Mouse (Mus musculus) hematopoietic stem cell, adult 5-6 weeks (primary cell): ENCODE measurements at regions not wholly inside any gene's neighbourhood (a gene's known extent, or its start where the extent isn't known, plus 50 kb on each side); places are given as distances from the start of the nearest gene placed in this dataset.

Experiments used
- ATAC-seq, 2 experiments: fragments of 125-278 bp in 1 of 2; replicated peaks in 1 of 2; 2 replicates each; pipeline ENCODE4 v1.8.0; 2016 to 2017; ENCODE audit warnings: inconsistent platforms in 2 of 2, mild to moderate bottlenecking in 2 of 2, moderate number of reproducible peaks in 2 of 2, low read depth in 1 of 2, moderate TSS enrichment in 1 of 2; ENCODE audit not compliant: low FRiP score in 2 of 2, poor library complexity in 2 of 2, severe bottlenecking in 2 of 2, insufficient read depth in 1 of 2, low TSS enrichment in 1 of 2

- ATAC-seq = no peak
Observed at GRCm38 (mm10) chr16:44674198-44674597, 49.9 kb upstream of the Nepro start.

GRCm38 (mm10) chr16:44672422-44672819 is 51.7 kb upstream of the Nepro start:
- 0 out of 4 replicates have a peak, but pooled peaks of 1 of the 2 experiments have one; percentile 22 for ATAC-seq

GRCm38 (mm10) chr16:44671551-44672421 is 52.3 kb upstream of the Nepro start:
- no peak for ATAC-seq

- ATAC-seq = no peak
Observed at GRCm38 (mm10) chr16:44668061-44668460, 56.0 kb upstream of the Nepro start.

GRCm38 (mm10) chr16:44667118-44667517 is 57.0 kb upstream of the Nepro start:
- no peak for ATAC-seq

- ATAC-seq = no peak
Observed at GRCm38 (mm10) chr16:44666431-44666997, 57.6 kb upstream of the Nepro start.

- no peak for ATAC-seq
Observed at GRCm38 (mm10) chr16:44665491-44665931, 58.6 kb upstream of the Nepro start.

- ATAC-seq = no peak
Observed at GRCm38 (mm10) chr16:44662966-44663600, 61.0 kb upstream of the Nepro start.

GRCm38 (mm10) chr16:44660996-44661876 is 62.9 kb upstream of the Nepro start:
- no peak for ATAC-seq

GRCm38 (mm10) chr16:44658306-44658705 is 65.8 kb upstream of the Nepro start:
- no peak for ATAC-seq

- ATAC-seq = no peak
Observed at GRCm38 (mm10) chr16:44656181-44656580, 67.9 kb upstream of the Nepro start.

- no peak for ATAC-seq
Observed at GRCm38 (mm10) chr16:44655306-44655705, 68.8 kb upstream of the Nepro start.

- no peak for ATAC-seq
Observed at GRCm38 (mm10) chr16:44648547-44649223, 75.4 kb upstream of the Nepro start.

- ATAC-seq = peak in 1 of 2 experiments; percentile 73; a peak in 2 of 4 replicates
Observed at GRCm38 (mm10) chr16:44643992-44644391, 80.1 kb upstream of the Nepro start.

GRCm38 (mm10) chr16:44637100-44637499 is 78.4 kb upstream of the Boc start:
- no peak for ATAC-seq

- ATAC-seq = no peak
Observed at GRCm38 (mm10) chr16:44634486-44634885, 75.8 kb upstream of the Boc start.
